Mouse (Mus musculus): ENCODE data around the gene Rbm4b. TPM values are rescaled to one million over a fixed set of nuclear protein-coding genes. Genes with fewer than 3 reads are reported as not detected.
"Not testable (repeated sequence)": the region's sequence is repeated elsewhere in the genome, so short reads cannot be mapped to it uniquely, and the experiment has no call there.

The Rbm4b gene
- polyA plus RNA-seq, 1 experiment, result 30.5 TPM

DNA sequence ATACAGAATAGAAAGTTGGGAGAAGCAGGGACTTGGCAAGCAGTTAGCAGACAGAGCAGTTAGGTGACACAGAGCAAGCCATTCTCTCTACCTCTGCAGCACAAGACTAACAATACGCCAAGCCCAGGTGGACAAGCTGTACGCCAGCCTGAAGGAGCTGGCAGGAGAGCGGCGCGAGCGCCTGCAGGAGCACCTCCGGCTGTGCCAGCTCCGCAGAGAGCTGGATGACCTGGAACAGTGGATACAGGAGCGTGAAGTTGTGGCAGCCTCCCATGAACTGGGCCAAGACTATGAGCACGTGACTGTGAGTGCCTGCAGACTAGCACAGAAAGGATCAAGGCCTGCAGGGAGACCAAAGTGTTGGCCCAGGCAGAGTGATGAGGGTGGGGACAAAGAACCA, 10.6 kb upstream of the Rbm4b start:
- peak; percentile 74 to 79 for DNase-seq
- TF ChIP-seq POLR2A (IDR thresholded peaks at IDR 0.05; ENCODE audit: borderline replicate concordance, insufficient read depth, low read length) (no peak), CTCF (IDR thresholded peaks at IDR 0.05; ENCODE audit: borderline replicate concordance, insufficient read depth, low read depth, low read length) (no peak)
- Histone ChIP-seq H3K4me1 (ENCODE audit: control insufficient read depth, insufficient read depth, low read length) (peaks cover 39% of the 10 kb centered on the region), H3K4me3 (replicated peaks; ENCODE audit: insufficient read depth, low read depth, low read length) (no peak overlapping the region), H3K27me3 (ENCODE audit: control insufficient read depth, insufficient read depth, low read length) (no peaks in the 10 kb centered on the region), H3K27ac (ENCODE audit: insufficient read depth, low read length) (peak overlapping the region; percentile 37)
- WGBS, result 5% methylated on average over 10 of the region's 10 CpGs

DNA sequence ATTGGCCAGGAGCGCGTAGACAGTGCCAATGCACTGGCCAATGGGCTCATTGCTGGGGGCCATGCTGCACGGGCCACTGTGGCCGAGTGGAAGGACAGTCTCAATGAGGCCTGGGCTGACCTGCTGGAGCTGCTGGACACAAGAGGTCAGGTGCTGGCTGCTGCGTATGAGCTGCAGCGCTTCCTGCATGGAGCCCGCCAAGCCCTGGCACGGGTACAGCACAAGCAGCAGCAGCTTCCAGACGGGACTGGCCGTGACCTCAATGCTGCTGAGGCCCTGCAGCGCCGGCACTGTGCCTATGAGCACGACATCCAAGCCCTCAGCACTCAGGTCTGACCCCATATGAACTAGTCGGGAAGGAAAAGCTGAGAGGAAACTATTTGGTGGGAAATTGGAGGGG, 9.7 kb upstream of the Rbm4b start:
- no peak for TF ChIP-seq CTCF (IDR thresholded peaks at IDR 0.05; ENCODE audit: borderline replicate concordance, insufficient read depth, low read depth, low read length)
- whole genome bisulfite sequencing, result 8% methylated on average over 14 of the region's 14 CpGs
- Histone ChIP-seq H3K4me1 (ENCODE audit: control insufficient read depth, insufficient read depth, low read length) (peaks cover 39% of the 10 kb centered on the region), H3K27me3 (ENCODE audit: control insufficient read depth, insufficient read depth, low read length) (no peaks in the 10 kb centered on the region), H3K27ac (ENCODE audit: insufficient read depth, low read length) (peak overlapping the region; percentile 27), H3K4me3 (replicated peaks; ENCODE audit: insufficient read depth, low read depth, low read length) (no peak overlapping the region)
- DNase-seq, result peak; percentile 84 to 87

DNA sequence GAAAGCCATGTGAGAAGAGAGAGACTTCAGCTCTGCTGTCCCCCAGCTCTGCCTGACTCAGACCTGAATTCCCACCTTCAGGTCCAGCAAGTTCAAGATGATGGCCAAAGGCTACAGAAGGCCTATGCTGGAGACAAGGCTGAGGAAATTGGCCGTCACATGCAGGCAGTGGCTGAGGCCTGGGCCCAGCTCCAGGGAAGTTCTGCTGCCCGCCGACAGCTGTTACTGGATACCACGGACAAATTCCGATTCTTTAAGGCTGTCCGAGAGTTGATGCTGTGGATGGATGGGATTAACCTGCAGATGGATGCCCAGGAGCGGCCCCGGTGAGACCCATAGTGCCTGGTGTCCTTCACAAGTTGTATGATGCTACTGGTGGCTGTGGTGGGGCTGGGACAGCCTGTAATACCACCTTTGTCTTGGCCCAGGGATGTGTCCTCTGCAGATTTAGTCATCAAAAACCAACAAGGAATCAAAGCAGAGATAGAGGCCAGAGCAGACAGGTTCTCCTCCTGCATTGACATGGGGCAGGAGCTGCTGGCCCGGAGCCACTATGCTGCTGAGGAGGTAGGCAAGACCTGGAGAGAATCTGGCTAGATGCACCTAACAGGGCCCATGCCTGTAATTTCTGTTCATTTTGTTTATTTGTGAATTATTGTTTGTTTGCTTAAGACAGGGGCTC, 8.5 kb upstream of the Rbm4b start:
- peak; percentile 55 to 57 for DNase-seq
- Histone ChIP-seq H3K27ac (ENCODE audit: insufficient read depth, low read length) (no peak overlapping the region), H3K4me1 (ENCODE audit: control insufficient read depth, insufficient read depth, low read length) (peaks cover 39% of the 10 kb centered on the region), H3K4me3 (replicated peaks; ENCODE audit: insufficient read depth, low read depth, low read length) (no peak overlapping the region), H3K27me3 (ENCODE audit: control insufficient read depth, insufficient read depth, low read length) (no peaks in the 10 kb centered on the region)
- TF ChIP-seq POLR2A (IDR thresholded peaks at IDR 0.05; ENCODE audit: borderline replicate concordance, insufficient read depth, low read length) (no peak), CTCF (IDR thresholded peaks at IDR 0.05; ENCODE audit: borderline replicate concordance, insufficient read depth, low read depth, low read length) (no peak)
- 43% methylated on average over 9 of the region's 9 CpGs for WGBS

DNA sequence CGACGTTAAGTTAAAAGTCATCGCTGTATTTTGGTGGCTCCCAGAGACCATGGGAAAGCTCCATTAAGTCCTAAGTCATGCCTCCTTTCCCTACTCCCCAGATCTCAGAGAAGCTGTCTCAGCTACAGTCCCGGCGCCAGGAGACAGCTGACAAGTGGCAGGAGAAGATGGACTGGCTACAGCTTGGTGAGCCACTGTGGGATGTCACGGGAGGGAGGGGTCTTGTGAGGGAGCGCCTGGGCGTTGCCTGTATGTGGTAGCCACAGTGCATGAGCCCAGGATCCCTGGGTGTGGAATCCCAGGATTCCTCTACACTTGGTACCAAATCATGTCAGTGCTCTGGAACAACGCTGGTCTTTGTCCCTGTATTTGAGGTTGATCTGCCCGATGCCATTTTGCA, 7.8 kb upstream of the Rbm4b start:
- H3K27ac ChIP-seq (ENCODE audit: insufficient read depth, low read length), result no peak overlapping the region
- peaks cover 39% of the 10 kb centered on the region for H3K4me1 ChIP-seq (ENCODE audit: control insufficient read depth, insufficient read depth, low read length)
- no peak for TF ChIP-seq POLR2A (IDR thresholded peaks at IDR 0.05; ENCODE audit: borderline replicate concordance, insufficient read depth, low read length)
- TF ChIP-seq CTCF (IDR thresholded peaks at IDR 0.05; ENCODE audit: borderline replicate concordance, insufficient read depth, low read depth, low read length), result no peak
- WGBS, result 78% methylated on average over 10 of the region's 10 CpGs
- no peaks in the 10 kb centered on the region for H3K27me3 ChIP-seq (ENCODE audit: control insufficient read depth, insufficient read depth, low read length)
- no peak overlapping the region for H3K4me3 ChIP-seq (replicated peaks; ENCODE audit: insufficient read depth, low read depth, low read length)
- peak in 1 of 2 experiments; percentile 20 for DNase-seq

DNA sequence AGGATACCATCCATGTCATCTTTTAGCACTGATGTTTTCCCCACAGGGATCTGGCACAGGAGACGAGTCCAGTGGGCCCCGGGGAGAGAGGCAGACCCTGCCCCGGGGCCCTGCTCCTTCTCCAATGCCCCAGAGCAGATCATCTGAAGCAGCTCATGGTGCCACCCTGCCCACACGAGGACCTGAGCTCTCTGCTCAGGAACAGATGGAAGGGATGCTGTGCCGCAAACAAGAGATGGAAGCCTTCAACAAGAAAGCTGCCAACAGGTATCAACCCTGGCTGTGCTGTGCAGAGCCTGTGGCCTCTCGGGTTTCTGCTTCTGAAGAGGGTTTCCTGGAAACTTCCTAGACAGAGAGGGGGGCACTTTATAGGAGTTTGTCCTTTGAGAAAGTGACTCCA, 6.3 kb upstream of the Rbm4b start:
- peak in 1 of 2 experiments; percentile 71 for DNase-seq
- 19% methylated on average over 6 of the region's 6 CpGs for whole genome bisulfite sequencing
- Histone ChIP-seq H3K4me1 (ENCODE audit: control insufficient read depth, insufficient read depth, low read length) (peaks cover 39% of the 10 kb centered on the region), H3K27me3 (ENCODE audit: control insufficient read depth, insufficient read depth, low read length) (no peaks in the 10 kb centered on the region), H3K4me3 (replicated peaks; ENCODE audit: insufficient read depth, low read depth, low read length) (no peak overlapping the region), H3K27ac (ENCODE audit: insufficient read depth, low read length) (peak overlapping the region; percentile 61)
- no peak for TF ChIP-seq POLR2A (IDR thresholded peaks at IDR 0.05; ENCODE audit: borderline replicate concordance, insufficient read depth, low read length)
- TF ChIP-seq CTCF (IDR thresholded peaks at IDR 0.05; ENCODE audit: borderline replicate concordance, insufficient read depth, low read depth, low read length), result no peak

DNA sequence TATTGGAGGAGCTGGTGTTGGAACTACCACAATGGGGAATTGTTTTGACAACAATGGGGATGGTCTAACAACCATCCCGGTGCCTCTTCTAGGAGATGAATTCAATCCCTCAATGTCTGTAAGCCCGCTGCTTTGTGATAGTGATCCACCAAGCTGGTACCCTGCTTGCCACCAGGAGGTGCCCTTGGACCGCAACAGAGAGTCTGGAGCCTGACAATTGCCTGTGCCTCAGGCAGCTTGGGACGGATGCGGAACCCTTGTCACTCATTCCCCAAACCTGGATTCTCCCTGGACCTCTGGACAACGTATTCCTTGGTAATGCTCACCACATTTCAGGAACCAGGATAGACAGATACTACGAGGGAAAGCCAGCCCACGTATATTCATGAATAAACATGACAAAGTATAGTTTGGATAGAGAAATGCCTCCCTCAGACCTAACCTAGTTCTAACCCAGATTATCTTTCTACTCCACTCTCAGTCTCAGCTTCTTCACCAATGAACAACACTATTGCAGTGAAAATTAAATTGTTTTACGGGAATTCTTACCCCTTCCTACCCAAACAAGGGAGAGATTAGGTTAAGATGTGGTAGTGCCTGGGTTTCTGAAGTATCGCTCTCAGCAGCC, 618 bp upstream of the Rbm4b start:
- WGBS, result under 1% methylated on average over 10 of the region's 10 CpGs

DNA sequence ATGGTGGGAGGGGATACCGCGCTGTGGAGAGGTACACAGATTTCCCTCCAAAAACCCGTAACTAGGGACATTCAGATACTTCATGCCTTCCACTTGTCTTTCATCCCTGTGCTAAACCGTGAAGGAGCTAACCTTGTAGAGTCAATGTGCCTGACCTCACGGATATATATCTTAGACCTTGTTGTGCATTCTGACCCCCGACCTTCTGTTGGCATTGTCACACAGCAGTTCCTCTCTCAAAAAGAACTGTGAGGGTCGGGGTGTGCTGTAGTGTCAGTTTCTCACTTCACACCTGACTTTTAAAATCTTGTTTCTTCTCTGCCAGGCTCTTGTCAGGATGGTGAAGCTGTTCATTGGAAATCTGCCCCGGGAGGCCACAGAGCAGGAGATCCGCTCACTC, 624 bp downstream of the Rbm4b start:
- Histone ChIP-seq H3K4me3 (replicated peaks; ENCODE audit: insufficient read depth, low read depth, low read length) (peak overlapping the region; percentile 80), H3K27ac (ENCODE audit: insufficient read depth, low read length) (peak overlapping the region; percentile 10; the same call in 1 of the 2 replicates), H3K27me3 (ENCODE audit: control insufficient read depth, insufficient read depth, low read length) (no peaks in the 10 kb centered on the region), H3K4me1 (ENCODE audit: control insufficient read depth, insufficient read depth, low read length) (peaks cover 3% of the 10 kb centered on the region; the same call in 1 of the 2 replicates)
- 2% methylated on average over 9 of the region's 9 CpGs for WGBS
- no peak for TF ChIP-seq POLR2A (IDR thresholded peaks at IDR 0.05; ENCODE audit: borderline replicate concordance, insufficient read depth, low read length)
- no peak for TF ChIP-seq CTCF (IDR thresholded peaks at IDR 0.05; ENCODE audit: borderline replicate concordance, insufficient read depth, low read depth, low read length)
- DNase-seq, result peak in 1 of 2 experiments; percentile 36

More for the DNA sequence above, 618 bp upstream of the Rbm4b start:
- DNase-seq, result peak; percentile 93
- peak overlapping the region; percentile 80 for H3K27ac ChIP-seq (ENCODE audit: insufficient read depth, low read length)
- H3K4me3 ChIP-seq (replicated peaks; ENCODE audit: insufficient read depth, low read depth, low read length), result peak overlapping the region; percentile 80
- peak; percentile 99 for TF ChIP-seq CTCF (IDR thresholded peaks at IDR 0.05; ENCODE audit: borderline replicate concordance, insufficient read depth, low read depth, low read length)
- peak; percentile 51; the same call in 1 of the 2 replicates for TF ChIP-seq POLR2A (IDR thresholded peaks at IDR 0.05; ENCODE audit: borderline replicate concordance, insufficient read depth, low read length)
- peaks cover 3% of the 10 kb centered on the region; the same call in 1 of the 2 replicates for H3K4me1 ChIP-seq (ENCODE audit: control insufficient read depth, insufficient read depth, low read length)
- H3K27me3 ChIP-seq (ENCODE audit: control insufficient read depth, insufficient read depth, low read length), result no peaks in the 10 kb centered on the region

DNA sequence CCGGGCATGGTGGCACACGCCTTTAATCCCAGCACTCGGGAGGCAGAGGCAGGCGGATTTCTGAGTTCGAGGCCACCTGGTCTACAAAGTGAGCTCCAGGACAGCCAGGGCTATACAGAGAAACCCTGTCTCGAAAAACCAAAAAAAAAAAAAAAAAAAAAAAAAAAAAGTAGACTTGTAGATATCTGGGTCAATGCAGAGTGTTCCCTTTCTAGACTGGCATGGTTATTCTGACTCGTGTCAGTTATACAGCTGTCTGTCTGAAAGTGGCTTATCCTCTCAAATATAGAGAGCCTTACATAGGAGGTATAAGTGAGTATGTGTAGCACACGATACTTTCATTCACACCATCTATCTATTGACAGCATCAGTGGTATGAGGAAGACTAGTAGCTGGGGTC, 4.2 kb downstream of the Rbm4b start:
- not testable (repeated sequence) for H3K27ac ChIP-seq (ENCODE audit: insufficient read depth, low read length); H3K4me1 ChIP-seq (ENCODE audit: control insufficient read depth, insufficient read depth, low read length); DNase-seq; H3K4me3 ChIP-seq (replicated peaks; ENCODE audit: insufficient read depth, low read depth, low read length); H3K27me3 ChIP-seq (ENCODE audit: control insufficient read depth, insufficient read depth, low read length)
- WGBS, result 76% methylated on average over 8 of the region's 8 CpGs
